Mouse (Mus musculus): ENCODE measurements around the gene Impg2. TPM values are rescaled to one million over a fixed set of nuclear protein-coding genes. Genes with fewer than 3 reads are reported as not detected.

Gene Impg2
- polyA plus RNA-seq, 1 experiment from 2014 or later, result 0.10 TPM

DNA sequence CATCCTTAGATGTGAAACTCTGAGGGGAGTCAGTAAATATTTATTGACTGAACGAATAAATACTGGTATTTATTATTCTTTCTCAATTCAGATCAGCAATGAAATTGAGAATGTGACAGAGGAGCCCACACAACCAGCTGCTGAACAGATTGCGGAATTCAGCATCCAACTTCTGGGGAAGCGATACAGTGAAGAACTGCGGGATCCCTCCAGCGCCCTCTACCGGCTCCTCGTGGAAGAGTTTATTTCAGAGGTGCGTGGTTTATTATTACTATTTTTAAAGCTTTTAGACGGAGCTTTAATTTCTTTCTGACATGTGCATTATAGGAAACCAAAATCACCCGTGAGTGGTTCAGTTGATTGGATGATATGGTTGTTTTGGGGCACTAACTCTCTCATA, 27.2 kb downstream of the Impg2 start:
- DNase-seq (ENCODE audit: low spot score, missing footprints), result no peak
- Histone ChIP-seq H3K4me1 (ENCODE audit: control insufficient read depth, insufficient read depth, low read length) (no peaks in the 10 kb centered on the region), H3K36me3 (ENCODE audit: control insufficient read depth, insufficient read depth, low read length) (no peaks in the 10 kb centered on the region), H3K27me3 (ENCODE audit: control insufficient read depth, insufficient read depth, low read length) (no peaks in the 10 kb centered on the region), H3K4me3 (ENCODE audit: low read depth, low read length) (no peak overlapping the region), H3K9ac (ENCODE audit: low read length) (no peak overlapping the region), H3K9me3 (ENCODE audit: control insufficient read depth, low read length) (no peaks in the 10 kb centered on the region), H3K4me2 (no peak overlapping the region), H3K27ac (ENCODE audit: low read depth, low read length) (no peak overlapping the region)
- 51% methylated on average over 10 of the region's 10 CpGs for WGBS
- no peak for ATAC-seq (ENCODE audit: low FRiP score)

DNA sequence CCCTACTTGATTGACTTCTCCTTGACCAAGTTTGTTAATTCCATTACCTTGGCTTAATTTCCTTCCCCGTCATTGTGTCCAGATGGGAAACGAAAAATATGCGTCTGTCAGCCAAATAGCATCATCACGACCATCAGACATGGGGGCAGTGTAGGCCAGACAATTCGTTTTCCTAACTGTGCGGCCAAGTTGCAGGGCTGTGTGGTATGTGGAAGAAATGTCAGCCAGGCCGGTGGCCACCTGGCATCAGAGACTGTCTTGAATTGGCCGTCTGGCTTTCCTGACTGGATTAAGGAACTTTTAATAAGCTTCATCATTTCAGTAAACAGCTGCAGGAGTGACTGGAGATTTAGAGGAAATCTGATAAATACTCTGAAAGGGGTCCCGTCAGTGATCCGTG, 28.6 kb downstream of the Impg2 start:
- H3K4me3 ChIP-seq (ENCODE audit: low read depth, low read length), result no peak overlapping the region
- no peak overlapping the region for H3K27ac ChIP-seq (ENCODE audit: low read depth, low read length)
- H3K9me3 ChIP-seq (ENCODE audit: control insufficient read depth, low read length), result no peaks in the 10 kb centered on the region
- 87% methylated on average over 10 of the region's 10 CpGs for WGBS
- DNase-seq (ENCODE audit: low spot score, missing footprints), result no peak
- no peaks in the 10 kb centered on the region for H3K4me1 ChIP-seq (ENCODE audit: control insufficient read depth, insufficient read depth, low read length)
- ATAC-seq (ENCODE audit: low FRiP score), result no peak
- no peaks in the 10 kb centered on the region for H3K36me3 ChIP-seq (ENCODE audit: control insufficient read depth, insufficient read depth, low read length)
- H3K9ac ChIP-seq (ENCODE audit: low read length), result no peak overlapping the region
- H3K27me3 ChIP-seq (ENCODE audit: control insufficient read depth, insufficient read depth, low read length), result no peaks in the 10 kb centered on the region
- no peak overlapping the region for H3K4me2 ChIP-seq

DNA sequence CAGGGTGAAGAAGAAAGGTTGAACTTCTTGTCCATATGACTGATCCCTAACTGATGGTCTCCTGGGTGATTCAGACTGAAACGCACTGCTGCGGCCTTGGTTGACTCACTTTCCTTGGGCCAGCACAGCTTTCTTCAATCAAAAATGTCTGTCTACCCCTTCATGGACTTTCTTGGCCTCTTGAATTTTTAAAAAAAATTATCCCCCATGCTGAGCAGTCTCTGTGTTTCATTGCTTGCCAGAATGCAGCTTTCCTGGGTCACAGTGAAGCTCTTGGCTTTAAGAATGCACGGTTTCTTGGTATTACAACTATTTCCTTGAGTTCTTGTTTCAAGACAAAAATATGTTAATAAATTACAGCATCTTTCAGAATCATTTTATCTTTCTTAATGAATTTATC, 41.9 kb downstream of the Impg2 start:
- no peak for ATAC-seq (ENCODE audit: low FRiP score)

DNA sequence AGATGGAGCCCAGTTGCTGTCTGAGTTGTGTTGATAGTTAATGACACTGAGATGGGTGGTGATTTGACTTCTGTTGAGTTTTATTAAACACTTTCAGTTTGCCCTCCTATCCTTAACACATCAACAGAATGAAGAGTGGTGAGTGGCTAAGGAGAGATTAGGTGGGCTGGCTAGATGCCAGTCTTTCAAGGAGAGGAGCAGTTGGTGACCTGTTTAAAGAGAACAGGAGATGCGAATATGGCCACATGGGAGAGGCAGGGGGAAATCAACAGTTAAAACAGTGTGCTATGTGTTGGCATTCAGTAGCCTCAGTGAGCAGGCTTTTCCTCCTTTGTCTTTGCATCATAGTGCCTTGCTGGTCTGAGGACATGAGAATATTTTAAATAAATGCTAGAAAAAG, 69.8 kb downstream of the Impg2 start:
- ATAC-seq (ENCODE audit: low FRiP score), result no peak
- 78% methylated on average over 1 of the region's 1 CpGs for WGBS
- H3K4me3 ChIP-seq (ENCODE audit: low read depth, low read length), result no peak overlapping the region
- DNase-seq (ENCODE audit: low spot score, missing footprints), result no peak
- H3K9me3 ChIP-seq (ENCODE audit: control insufficient read depth, low read length), result no peaks in the 10 kb centered on the region
- H3K4me1 ChIP-seq (ENCODE audit: control insufficient read depth, insufficient read depth, low read length), result no peaks in the 10 kb centered on the region
- H3K4me2 ChIP-seq, result no peak overlapping the region
- H3K36me3 ChIP-seq (ENCODE audit: control insufficient read depth, insufficient read depth, low read length), result no peaks in the 10 kb centered on the region
- H3K27me3 ChIP-seq (ENCODE audit: control insufficient read depth, insufficient read depth, low read length), result no peaks in the 10 kb centered on the region
- no peak overlapping the region for H3K27ac ChIP-seq (ENCODE audit: low read depth, low read length)
- H3K9ac ChIP-seq (ENCODE audit: low read length), result no peak overlapping the region

More for the DNA sequence above, 41.9 kb downstream of the Impg2 start:
- Histone ChIP-seq H3K4me1 (ENCODE audit: control insufficient read depth, insufficient read depth, low read length) (no peaks in the 10 kb centered on the region), H3K9me3 (ENCODE audit: control insufficient read depth, low read length) (no peaks in the 10 kb centered on the region), H3K27ac (ENCODE audit: low read depth, low read length) (no peak overlapping the region), H3K4me2 (no peak overlapping the region), H3K36me3 (ENCODE audit: control insufficient read depth, insufficient read depth, low read length) (no peaks in the 10 kb centered on the region), H3K27me3 (ENCODE audit: control insufficient read depth, insufficient read depth, low read length) (no peaks in the 10 kb centered on the region), H3K9ac (ENCODE audit: low read length) (no peak overlapping the region), H3K4me3 (ENCODE audit: low read depth, low read length) (no peak overlapping the region)
- DNase-seq (ENCODE audit: low spot score, missing footprints), result no peak
- WGBS, result 94% methylated on average over 3 of the region's 3 CpGs

DNA sequence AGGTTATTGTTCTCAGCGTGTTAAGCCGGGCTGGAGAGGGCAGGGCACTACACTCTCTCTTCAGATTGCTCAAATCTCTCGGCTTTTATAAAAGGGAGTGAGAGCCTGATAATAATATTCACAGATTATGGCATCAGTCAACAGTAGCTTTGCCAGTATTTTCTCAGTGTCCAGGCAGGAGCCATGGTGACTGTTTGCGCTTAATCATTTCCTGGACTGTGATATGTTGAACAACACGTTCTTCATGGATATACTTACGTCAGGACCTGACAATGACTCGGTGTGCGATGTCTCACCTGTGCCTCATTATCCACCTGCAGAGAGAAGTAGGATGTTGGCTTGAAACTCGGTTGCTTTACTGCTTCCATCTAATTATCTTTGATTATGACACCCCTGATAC, 74.9 kb downstream of the Impg2 start:
- no peak overlapping the region for H3K4me3 ChIP-seq (ENCODE audit: low read depth, low read length)
- no peaks in the 10 kb centered on the region for H3K36me3 ChIP-seq (ENCODE audit: control insufficient read depth, insufficient read depth, low read length)
- no peak for ATAC-seq (ENCODE audit: low FRiP score)
- no peak for DNase-seq (ENCODE audit: low spot score, missing footprints)
- no peaks in the 10 kb centered on the region for H3K4me1 ChIP-seq (ENCODE audit: control insufficient read depth, insufficient read depth, low read length)
- H3K9me3 ChIP-seq (ENCODE audit: control insufficient read depth, low read length), result no peaks in the 10 kb centered on the region
- no peak overlapping the region for H3K9ac ChIP-seq (ENCODE audit: low read length)
- WGBS, result 86% methylated on average over 9 of the region's 9 CpGs
- no peak overlapping the region for H3K4me2 ChIP-seq
- H3K27ac ChIP-seq (ENCODE audit: low read depth, low read length), result no peak overlapping the region
- H3K27me3 ChIP-seq (ENCODE audit: control insufficient read depth, insufficient read depth, low read length), result no peaks in the 10 kb centered on the region

DNA sequence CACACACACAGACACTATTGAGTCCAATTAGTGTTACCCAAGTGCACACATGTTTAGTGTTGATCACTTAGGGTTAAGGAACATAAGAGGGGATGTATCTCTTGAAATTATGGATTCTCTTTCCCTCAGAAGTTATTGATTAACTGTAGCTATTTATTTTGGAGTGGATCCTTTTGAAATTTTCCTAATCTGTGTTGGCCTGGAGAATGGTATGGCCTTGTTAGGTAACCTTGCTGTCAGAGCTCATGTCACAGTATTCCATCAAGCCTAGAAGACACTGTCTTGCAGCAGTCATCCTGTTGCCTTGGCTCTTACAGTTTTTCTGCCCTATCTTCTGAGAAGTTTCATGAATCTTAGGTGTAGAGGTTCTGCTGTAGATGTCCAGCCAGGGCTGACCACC, 75.6 kb downstream of the Impg2 start:
- Histone ChIP-seq H3K9ac (ENCODE audit: low read length) (no peak overlapping the region), H3K36me3 (ENCODE audit: control insufficient read depth, insufficient read depth, low read length) (no peaks in the 10 kb centered on the region), H3K9me3 (ENCODE audit: control insufficient read depth, low read length) (no peaks in the 10 kb centered on the region), H3K4me2 (no peak overlapping the region), H3K4me1 (ENCODE audit: control insufficient read depth, insufficient read depth, low read length) (no peaks in the 10 kb centered on the region), H3K27ac (ENCODE audit: low read depth, low read length) (no peak overlapping the region), H3K4me3 (ENCODE audit: low read depth, low read length) (no peak overlapping the region), H3K27me3 (ENCODE audit: control insufficient read depth, insufficient read depth, low read length) (no peaks in the 10 kb centered on the region)
- ATAC-seq (ENCODE audit: low FRiP score) (no peak), DNase-seq (ENCODE audit: low spot score, missing footprints) (no peak)

DNA sequence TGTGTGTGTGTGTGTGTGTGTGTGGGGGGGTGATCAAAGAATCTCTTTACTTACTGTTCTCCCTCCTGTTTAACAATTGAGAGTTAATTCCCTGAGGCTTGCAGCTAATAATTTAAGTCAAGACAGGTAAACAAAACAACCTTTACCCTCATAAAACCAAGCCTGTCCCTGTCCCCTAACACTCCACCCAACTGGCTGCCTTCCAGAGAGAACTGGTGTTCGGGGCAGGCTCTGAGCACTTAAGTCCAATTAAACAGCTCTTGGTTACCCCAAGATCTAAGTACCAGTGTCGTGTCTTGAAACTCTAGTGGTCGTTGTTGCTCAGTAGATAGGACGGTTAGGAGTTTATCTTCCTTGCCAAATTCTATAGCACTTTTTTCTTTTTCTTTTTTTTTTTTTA, 77.2 kb downstream of the Impg2 start:
- DNase-seq (ENCODE audit: low spot score, missing footprints) (no peak), ATAC-seq (ENCODE audit: low FRiP score) (no peak)
- no peak overlapping the region for H3K4me2 ChIP-seq
- WGBS, result 86% methylated on average over 4 of the region's 4 CpGs
- H3K9me3 ChIP-seq (ENCODE audit: control insufficient read depth, low read length), result no peaks in the 10 kb centered on the region
- H3K36me3 ChIP-seq (ENCODE audit: control insufficient read depth, insufficient read depth, low read length), result no peaks in the 10 kb centered on the region
- no peaks in the 10 kb centered on the region for H3K27me3 ChIP-seq (ENCODE audit: control insufficient read depth, insufficient read depth, low read length)
- no peak overlapping the region for H3K9ac ChIP-seq (ENCODE audit: low read length)
- no peak overlapping the region for H3K4me3 ChIP-seq (ENCODE audit: low read depth, low read length)
- H3K4me1 ChIP-seq (ENCODE audit: control insufficient read depth, insufficient read depth, low read length), result no peaks in the 10 kb centered on the region
- H3K27ac ChIP-seq (ENCODE audit: low read depth, low read length), result no peak overlapping the region

DNA sequence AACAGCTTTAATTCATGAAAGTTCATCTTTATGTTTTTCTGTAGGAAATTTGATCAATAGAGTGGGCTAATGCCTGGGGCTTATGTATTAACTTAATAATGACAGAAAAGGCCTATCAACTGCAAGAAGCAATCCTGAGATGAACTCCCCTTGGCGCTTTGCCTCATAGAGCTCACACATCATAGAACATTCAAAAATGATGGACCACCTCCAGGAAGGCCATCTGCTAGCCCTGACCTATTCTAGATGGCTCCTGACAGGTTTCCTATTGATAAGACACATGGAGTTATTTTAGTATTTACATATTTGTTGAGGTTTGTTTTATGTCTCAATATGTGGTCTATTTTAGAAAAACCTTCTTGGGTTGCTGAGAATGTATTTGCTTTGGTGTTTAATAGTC, 79.2 kb downstream of the Impg2 start:
- ATAC-seq (ENCODE audit: low FRiP score), result no peak

DNA sequence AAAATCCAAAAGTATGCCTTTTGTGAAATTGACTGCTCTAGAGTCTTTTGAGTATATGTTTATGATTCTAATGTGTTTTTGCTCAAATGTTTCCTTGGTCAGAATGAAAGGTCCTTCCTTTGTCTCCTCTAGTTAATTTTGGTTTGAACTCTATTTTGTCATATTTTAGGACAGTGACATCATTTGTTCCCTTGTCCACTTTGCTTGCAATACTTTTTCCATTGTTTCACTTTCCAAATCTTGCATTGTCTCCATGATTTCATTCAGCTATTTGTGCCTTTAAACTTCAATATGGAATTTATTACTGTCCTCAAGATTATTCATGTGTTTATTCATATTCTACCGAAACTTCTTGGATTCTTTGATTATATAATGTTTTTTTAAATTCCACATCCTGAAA, 79.8 kb downstream of the Impg2 start:
- 82% methylated on average over 1 of the region's 1 CpGs for WGBS
- no peak for DNase-seq (ENCODE audit: low spot score, missing footprints)
- no peak overlapping the region for H3K27ac ChIP-seq (ENCODE audit: low read depth, low read length)
- H3K4me1 ChIP-seq (ENCODE audit: control insufficient read depth, insufficient read depth, low read length), result no peaks in the 10 kb centered on the region
- H3K9ac ChIP-seq (ENCODE audit: low read length), result no peak overlapping the region
- no peaks in the 10 kb centered on the region for H3K27me3 ChIP-seq (ENCODE audit: control insufficient read depth, insufficient read depth, low read length)
- ATAC-seq (ENCODE audit: low FRiP score), result no peak
- H3K4me2 ChIP-seq, result no peak overlapping the region
- no peaks in the 10 kb centered on the region for H3K36me3 ChIP-seq (ENCODE audit: control insufficient read depth, insufficient read depth, low read length)
- H3K4me3 ChIP-seq (ENCODE audit: low read depth, low read length), result no peak overlapping the region
- no peaks in the 10 kb centered on the region for H3K9me3 ChIP-seq (ENCODE audit: control insufficient read depth, low read length)

More for the DNA sequence above, 79.2 kb downstream of the Impg2 start:
- H3K4me2 ChIP-seq, result no peak overlapping the region
- H3K36me3 ChIP-seq (ENCODE audit: control insufficient read depth, insufficient read depth, low read length), result no peaks in the 10 kb centered on the region
- H3K9me3 ChIP-seq (ENCODE audit: control insufficient read depth, low read length), result no peaks in the 10 kb centered on the region
- no peak overlapping the region for H3K4me3 ChIP-seq (ENCODE audit: low read depth, low read length)
- H3K9ac ChIP-seq (ENCODE audit: low read length), result no peak overlapping the region
- no peak for DNase-seq (ENCODE audit: low spot score, missing footprints)
- H3K27ac ChIP-seq (ENCODE audit: low read depth, low read length), result no peak overlapping the region
- H3K27me3 ChIP-seq (ENCODE audit: control insufficient read depth, insufficient read depth, low read length), result no peaks in the 10 kb centered on the region
- H3K4me1 ChIP-seq (ENCODE audit: control insufficient read depth, insufficient read depth, low read length), result no peaks in the 10 kb centered on the region
- 97% methylated on average over 1 of the region's 1 CpGs for WGBS

DNA sequence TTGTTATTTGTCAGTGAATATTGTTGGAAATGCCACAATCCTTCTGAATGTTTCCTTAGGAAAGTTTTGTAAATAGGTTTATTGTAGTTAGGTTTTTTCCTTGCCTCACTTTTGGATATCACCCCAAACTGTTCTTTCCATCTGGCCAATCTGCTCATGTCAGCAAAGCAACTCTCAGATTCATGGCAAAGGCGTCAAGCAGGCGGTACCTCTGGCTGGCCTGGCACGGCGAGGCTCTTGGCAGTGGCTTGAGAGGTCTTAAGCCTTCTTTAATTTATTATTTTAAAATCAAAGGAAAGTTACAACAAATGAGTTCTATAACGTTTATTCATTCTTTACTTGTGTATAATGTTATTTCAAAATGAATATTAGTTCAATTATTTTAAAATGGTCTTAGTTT, 82.0 kb downstream of the Impg2 start:
- Histone ChIP-seq H3K27me3 (ENCODE audit: control insufficient read depth, insufficient read depth, low read length) (no peaks in the 10 kb centered on the region), H3K36me3 (ENCODE audit: control insufficient read depth, insufficient read depth, low read length) (no peaks in the 10 kb centered on the region), H3K4me3 (ENCODE audit: low read depth, low read length) (no peak overlapping the region), H3K9me3 (ENCODE audit: control insufficient read depth, low read length) (no peaks in the 10 kb centered on the region), H3K9ac (ENCODE audit: low read length) (no peak overlapping the region), H3K4me2 (no peak overlapping the region), H3K4me1 (ENCODE audit: control insufficient read depth, insufficient read depth, low read length) (no peaks in the 10 kb centered on the region), H3K27ac (ENCODE audit: low read depth, low read length) (no peak overlapping the region)
- ATAC-seq (ENCODE audit: low FRiP score), result no peak
- DNase-seq (ENCODE audit: low spot score, missing footprints), result peak; percentile 26
- 85% methylated on average over 5 of the region's 5 CpGs for WGBS

Measured in midbrain, embryonic 11.5 days (tissue).